Mouse (Mus musculus): ENCODE results near the gene Mtus2.

- TF ChIP-seq POLR2A (IDR thresholded peaks at IDR 0.05; ENCODE audit: borderline replicate concordance, low read depth, low read length): no peak
- peak; percentile 52 for TF ChIP-seq CTCF (IDR thresholded peaks at IDR 0.05; ENCODE audit: low read depth, low read length)
Measured at GRCm38 (mm10) chr5:148180590-148181307, 223.6 kb downstream of the Mtus2 start.

Measured in bone marrow macrophage, adult 2 months (primary cell).